Mouse (Mus musculus) lung, adult 2 months (tissue): Measurements from ENCODE around the gene Cmtm7. TPM values are rescaled to one million over a fixed set of nuclear protein-coding genes. Genes with fewer than 3 reads are reported as not detected.
"Not testable (repeated sequence)": the region's sequence is repeated elsewhere in the genome, so short reads cannot be mapped to it uniquely, and the experiment has no call there.

Experiments used
- DNase-seq: peaks from one replicate; pipeline ENCODE4 v3.0.0; 2022
- H3K4me1 ChIP-seq: fragments of 200-500 bp; 2 replicates; pipeline ENCODE4 v1.6.1; 2011; ENCODE audit warnings: low read length; ENCODE audit not compliant: control insufficient read depth, insufficient read depth
- H3K4me3 ChIP-seq: fragments of 200-500 bp; replicated peaks from 2 replicates; pipeline ENCODE3; 2011; ENCODE audit warnings: low read depth, mild to moderate bottlenecking, control low read depth, low read length; ENCODE audit errors: extremely low read depth
- CTCF ChIP-seq: fragments of 200-500 bp; IDR thresholded peaks from 2 replicates; pipeline ENCODE4 v1.5.1; 2011; ENCODE audit warnings: mild to moderate bottlenecking, low read length, control low read depth; ENCODE audit not compliant: insufficient read depth
- POLR2A ChIP-seq: fragments of 200-500 bp; IDR thresholded peaks from 2 replicates; pipeline ENCODE4 v1.6.1; 2011; ENCODE audit warnings: low read depth, mild to moderate bottlenecking, control low read depth, low read length, borderline replicate concordance; ENCODE audit errors: extremely low read depth
- whole genome bisulfite sequencing: fragments of 180-500 bp; shearing (Covaris S2); methylation state at CpG from one replicate; pipeline ENCODE4 v1.1.7; 2018; 5-methylcytosine and 5-hydroxymethylcytosine counted together
- polyA plus RNA-seq: library from polyadenylated mRNA; depleted of rRNA; stranded (reverse); fragments of >200 nt; gene quantifications from 2 replicates; pipeline ENCODE4 v1.2.3, GENCODE M21; 2012

Cmtm7 gene
- polyA plus RNA-seq, 1 experiment, result 88.9 TPM

DNA sequence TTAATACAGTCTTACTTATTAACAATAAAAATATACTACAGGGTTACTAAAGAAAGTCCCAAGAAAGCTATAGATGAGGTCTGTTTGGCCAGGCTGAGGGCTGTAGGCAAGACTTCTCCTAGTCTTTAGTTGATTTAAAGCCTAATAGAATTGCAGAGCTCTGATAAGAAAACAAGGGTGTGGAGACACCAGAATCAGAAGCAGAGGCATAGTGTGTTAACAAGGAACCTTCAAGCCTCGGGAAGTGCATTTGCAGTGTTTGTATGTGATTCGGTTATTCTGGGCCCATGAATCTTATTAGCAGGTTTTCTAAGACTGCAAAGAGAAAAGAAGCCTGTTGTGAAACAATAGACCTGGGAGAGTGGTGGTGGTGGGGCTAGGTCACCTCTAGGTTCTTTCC lies 48.4 kb downstream of the Cmtm7 start:
- Histone ChIP-seq H3K4me3 (no peak overlapping the region), H3K4me1 (peaks cover 20% of the 10 kb centered on the region)
- 67% methylated on average over 2 of the region's 2 CpGs for WGBS
- no peak for DNase-seq
- no peak for TF ChIP-seq CTCF
- TF ChIP-seq POLR2A, result no peak

- H3K4me1 ChIP-seq, result peaks cover 18% of the 10 kb centered on the region
- no peak for DNase-seq
- WGBS, result 45% methylated on average over 12 of the region's 12 CpGs
- peak overlapping the region; percentile 99 for H3K4me3 ChIP-seq
- TF ChIP-seq POLR2A, result no peak
- no peak for TF ChIP-seq CTCF
Observed at GRCm38 (mm10) chr9:114731871-114732682, 49.6 kb downstream of the Cmtm7 start.

DNA sequence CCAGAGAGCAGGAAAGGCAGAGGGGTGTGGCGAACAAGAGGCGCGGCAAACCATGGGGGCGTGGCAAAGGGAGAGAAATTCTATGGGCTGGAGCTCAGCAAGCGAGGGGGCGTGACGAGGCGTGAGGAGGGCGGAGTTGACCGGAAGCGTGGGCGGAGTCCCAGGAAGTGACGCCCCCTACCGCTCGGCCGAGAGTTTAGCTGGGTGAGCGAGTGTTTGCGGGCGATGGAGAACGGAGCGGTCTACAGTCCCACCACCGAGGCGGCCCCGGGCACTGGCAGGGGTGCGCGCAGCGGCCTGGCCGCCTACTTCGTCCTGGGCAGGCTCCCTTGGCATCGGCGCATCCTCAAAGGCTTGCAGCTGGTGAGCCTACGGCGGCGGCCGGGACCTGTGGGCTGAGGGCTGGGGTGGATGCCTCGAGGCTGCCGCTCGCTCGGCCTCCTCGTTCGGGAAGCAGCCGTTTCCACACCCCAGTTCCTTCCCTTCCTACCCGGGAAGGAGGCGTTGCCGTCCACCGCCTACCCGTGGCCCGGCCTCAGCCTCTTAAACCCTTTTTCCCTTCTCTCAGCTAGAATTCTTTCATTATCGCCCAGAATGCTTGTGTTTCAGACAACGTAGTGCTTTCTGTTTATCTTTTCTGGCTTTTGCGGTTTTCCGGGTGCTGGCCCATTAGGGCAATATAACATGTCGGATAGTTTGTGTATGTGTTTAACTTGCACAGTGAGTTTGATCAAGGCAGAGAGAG lies 50.5 kb downstream of the Cmtm7 start, which contains the start of gene Cmtm6:
Cmtm6 (plus strand) TSS at position 106 of the 745 bp plus-strand sequence.
- WGBS, result under 1% methylated on average over 53 of the region's 53 CpGs
- DNase-seq, result peak; percentile 99
- Histone ChIP-seq H3K4me3 (peak within 1 kb of the TSS; percentile 99), H3K4me1 (peaks cover 10% of the 10 kb centered on the region)
- TF ChIP-seq CTCF (no peak), POLR2A (peak; percentile 96)

DNA sequence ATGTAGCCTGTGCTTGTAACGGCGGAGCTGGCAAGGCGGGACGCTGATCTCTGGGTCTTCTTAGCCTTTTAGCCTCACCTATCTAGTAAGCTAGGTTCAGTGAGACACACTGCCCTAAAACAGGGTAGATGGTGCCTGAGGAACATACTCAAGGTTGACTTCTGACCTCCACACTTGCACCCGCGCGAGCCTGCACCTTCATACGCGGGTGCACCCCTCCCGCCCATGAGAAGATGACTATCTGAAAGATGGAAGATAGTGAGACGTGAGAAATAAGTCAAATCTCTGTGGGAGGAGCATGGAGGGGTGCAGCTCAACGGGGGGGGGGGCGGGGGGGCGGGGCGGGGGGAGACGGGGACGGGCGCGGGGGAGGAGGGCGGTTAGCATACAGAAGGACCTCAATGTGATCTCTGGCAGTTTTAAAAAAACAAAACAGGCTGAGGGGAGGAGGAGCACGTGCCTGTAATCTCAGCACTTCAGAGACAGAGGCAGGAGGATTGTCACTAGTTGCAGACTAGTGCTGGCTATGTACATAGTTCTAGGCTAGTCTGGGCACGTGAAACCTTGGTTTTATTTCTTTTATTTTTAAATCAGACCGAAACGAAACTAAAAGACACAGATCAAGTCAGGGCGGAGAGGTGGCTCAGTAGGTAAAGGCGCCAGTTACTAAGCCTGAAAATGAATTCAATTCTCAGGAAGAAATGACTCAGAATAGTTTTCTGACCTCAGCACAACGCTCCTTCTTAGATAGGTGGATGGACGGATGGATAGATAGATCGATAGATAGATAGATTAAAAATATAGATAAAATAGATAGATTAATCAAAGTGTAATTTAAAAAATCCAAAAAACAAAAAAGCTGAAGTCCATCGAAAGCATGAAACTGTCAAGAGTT lies 51.5 kb downstream of the Cmtm7 start:
- TF ChIP-seq POLR2A (no peak), CTCF (no peak)
- no peak for DNase-seq
- 22% methylated on average over 26 of the region's 30 CpGs for WGBS
- Histone ChIP-seq H3K4me1 (peaks cover 10% of the 10 kb centered on the region), H3K4me3 (peak overlapping the region; percentile 38)

DNA sequence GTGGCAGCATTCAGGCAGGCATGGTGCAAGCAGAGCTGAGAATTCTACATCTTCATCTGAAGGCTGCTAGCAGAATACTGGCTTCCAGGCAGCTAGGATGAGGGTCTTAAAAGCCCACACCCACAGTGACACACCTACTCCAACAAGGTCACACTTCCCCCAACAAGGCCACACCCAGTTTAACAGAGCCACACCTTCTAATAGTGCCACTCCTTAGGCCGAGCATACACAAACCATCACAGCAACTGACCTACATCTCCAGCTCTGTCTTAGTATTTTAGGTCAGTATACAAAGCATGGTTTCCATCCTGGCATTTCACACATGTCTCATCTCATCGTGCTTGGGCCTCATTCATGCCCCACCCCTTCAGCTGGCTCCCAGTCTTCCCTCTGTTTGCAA lies 53.2 kb downstream of the Cmtm7 start:
- 23% methylated on average over 2 of the region's 2 CpGs for WGBS
- not testable (repeated sequence) for H3K4me1 ChIP-seq, H3K4me3 ChIP-seq, DNase-seq

DNA sequence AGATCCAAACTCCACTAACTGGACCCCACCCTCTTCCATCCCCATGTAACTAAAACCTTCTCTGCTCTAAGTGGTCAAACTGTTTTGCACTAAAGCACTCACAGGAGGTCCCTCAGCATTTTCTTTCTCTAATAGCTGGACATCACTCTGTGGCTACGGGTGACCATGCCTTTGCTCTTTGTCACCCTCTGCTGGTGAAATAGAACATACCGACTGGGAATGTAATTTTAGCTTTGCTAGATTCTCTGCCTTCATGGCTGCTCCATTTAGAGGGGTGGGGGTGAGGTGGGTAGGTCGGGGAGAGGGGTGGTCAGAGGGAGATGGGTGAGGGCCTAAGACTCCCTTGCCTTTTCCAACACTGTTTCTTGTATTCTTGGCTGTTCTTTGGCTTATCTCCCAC lies 54.3 kb downstream of the Cmtm7 start:
- no peak for DNase-seq
- WGBS, result 4% methylated on average over 3 of the region's 3 CpGs
- Histone ChIP-seq H3K4me1 (peaks cover 3% of the 10 kb centered on the region), H3K4me3 (no peak overlapping the region)
- TF ChIP-seq CTCF (peak; percentile 29; the same call in 1 of the 2 replicates), POLR2A (no peak)

GRCm38 (mm10) chr9:114716677-114717331 lies 64.9 kb downstream of the Cmtm7 start:
- 62% methylated on average over 18 of the region's 18 CpGs for WGBS
- H3K4me3 ChIP-seq, result no peak overlapping the region
- TF ChIP-seq CTCF (no peak), POLR2A (no peak)
- no peaks in the 10 kb centered on the region for H3K4me1 ChIP-seq
- no peak for DNase-seq

DNA sequence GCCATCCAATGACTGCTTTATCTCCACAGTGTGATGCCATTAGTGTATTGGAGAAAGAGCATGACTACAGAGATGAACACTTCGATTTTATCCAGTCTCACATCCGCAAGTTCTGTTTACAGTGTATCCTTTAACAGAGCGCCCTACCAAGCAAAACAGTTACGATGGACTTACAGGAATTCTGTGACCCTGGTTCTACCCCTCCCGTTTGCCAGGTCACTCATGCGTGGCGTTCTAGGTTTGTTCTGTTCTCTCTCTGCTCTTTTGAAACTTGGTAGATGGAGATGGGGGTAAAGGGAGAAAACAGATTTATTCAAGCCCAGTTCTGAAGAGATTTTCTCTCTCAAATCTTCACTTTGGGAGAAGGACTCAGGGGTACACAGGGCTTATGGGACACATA lies 68.2 kb downstream of the Cmtm7 start:
- TF ChIP-seq POLR2A (no peak), CTCF (no peak)
- no peak for DNase-seq

GRCm38 (mm10) chr9:114710345-114710744 lies 71.3 kb downstream of the Cmtm7 start:
- no peak for DNase-seq
- WGBS, result 71% methylated on average over 7 of the region's 7 CpGs
- no peak overlapping the region for H3K4me3 ChIP-seq
- no peaks in the 10 kb centered on the region; the same call in 1 of the 2 replicates for H3K4me1 ChIP-seq
- TF ChIP-seq CTCF (0 out of 2 replicates have a peak, but pooled peaks have one; percentile 15), POLR2A (no peak)

More for the DNA sequence above, 68.2 kb downstream of the Cmtm7 start:
- H3K4me3 ChIP-seq, result no peak overlapping the region
- H3K4me1 ChIP-seq, result no peaks in the 10 kb centered on the region
- WGBS, result 94% methylated on average over 7 of the region's 7 CpGs
